In the genomic region with DNA sequence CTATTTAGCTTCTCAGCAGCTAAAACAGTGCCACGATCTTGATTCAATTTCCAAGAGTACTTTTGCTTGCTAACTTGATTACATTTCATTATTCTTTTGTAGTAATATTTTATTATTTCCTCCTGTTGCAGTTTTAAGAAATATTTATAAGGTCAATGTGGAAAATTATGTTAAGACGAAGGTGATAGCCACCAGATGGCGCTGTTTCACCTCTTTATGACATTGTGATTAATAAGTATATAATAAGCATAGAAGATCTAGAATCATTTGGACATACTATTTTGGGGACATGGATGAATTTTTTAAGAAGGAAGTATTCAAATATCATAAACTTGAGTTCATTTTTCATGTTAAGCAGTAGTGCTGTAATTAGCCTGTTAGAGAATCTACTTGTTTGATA, we compare ENCODE assay signal across 9 mouse cellular contexts.
A peak's percentile ranks its signal among the peaks of the same experiment; 100 is the strongest.
DNase-seq lines count a peak whose midpoint lies in the region; ATAC-seq lines count a peak whose summit lies in the region.
"Had no signal": no experiment of that assay in that cellular context is flagged by ENCODE, and none has a peak within 500 bp of the region (broad histone marks: within the 10 kb centered on the region; RNA-seq: fewer than 3 reads in every experiment).

No protein-coding gene starts in this region.

- H3K36me3 ChIP-seq in hindbrain, embryonic 11.5 days (ENCODE audit: control insufficient read depth, insufficient read depth, low read length) = no peaks in the 10 kb centered on the region
- no peaks in the 10 kb centered on the region for H3K36me3 ChIP-seq in hindbrain, embryonic 13.5 days
- H3K36me3 ChIP-seq in midbrain, embryonic 10.5 days = peaks cover 4% of the 10 kb centered on the region; the same call in 1 of the 2 replicates
- H3K36me3 ChIP-seq: embryonic facial prominence, embryonic 12.5 days had no signal

- no peaks in the 10 kb centered on the region for H3K9me3 ChIP-seq in hindbrain, embryonic 11.5 days (ENCODE audit: control insufficient read depth, low read length)
- H3K9me3 ChIP-seq in hindbrain, embryonic 13.5 days = no peaks in the 10 kb centered on the region
- no peaks in the 10 kb centered on the region for H3K9me3 ChIP-seq in midbrain, embryonic 10.5 days (replicated peaks)
- H3K9me3 ChIP-seq: embryonic facial prominence, embryonic 12.5 days had no signal

- peak; percentile 76 for DNase-seq in hindbrain, embryonic 11.5 days (ENCODE audit: low spot score)
- DNase-seq in testis, postnatal 10 days (ENCODE audit: low spot score) = peak; percentile 70
- no peak for DNase-seq in testis, postnatal 14 days (ENCODE audit: low spot score)
- DNase-seq in brain, adult 2 months (ENCODE audit: low read depth, low spot score) = peak; percentile 87
- DNase-seq in gastrocnemius, postnatal 14 days = peak; percentile 27
- peak; percentile 58 for DNase-seq in retina, postnatal 7 days (ENCODE audit: low read depth, low spot score)
- no peak for DNase-seq in midbrain, embryonic 10.5 days (ENCODE audit: low spot score)

- ATAC-seq in hindbrain, embryonic 11.5 days (ENCODE audit: low FRiP score) = no peak
- ATAC-seq in hindbrain, embryonic 13.5 days (ENCODE audit: low FRiP score) = no peak

- no peak overlapping the region for H3K9ac ChIP-seq in hindbrain, embryonic 11.5 days (ENCODE audit: low read depth, low read length)
- no peak overlapping the region for H3K9ac ChIP-seq in hindbrain, embryonic 13.5 days
- H3K9ac ChIP-seq: embryonic facial prominence, embryonic 12.5 days had no signal

- H3K4me3 ChIP-seq in hindbrain, embryonic 11.5 days (ENCODE audit: low read depth, low read length) = no peak overlapping the region
- no peak overlapping the region for H3K4me3 ChIP-seq in hindbrain, embryonic 13.5 days
- H3K4me3 ChIP-seq in midbrain, embryonic 10.5 days = no peak overlapping the region
- H3K4me3 ChIP-seq: embryonic facial prominence, embryonic 12.5 days had no signal

- H3K27me3 ChIP-seq in hindbrain, embryonic 11.5 days (ENCODE audit: control insufficient read depth, insufficient read depth, low read length) = no peaks in the 10 kb centered on the region
- H3K27me3 ChIP-seq in hindbrain, embryonic 13.5 days = no peaks in the 10 kb centered on the region
- H3K27me3 ChIP-seq in midbrain, embryonic 10.5 days (ENCODE audit: low read depth, poor library complexity, severe bottlenecking) = no peaks in the 10 kb centered on the region
- H3K27me3 ChIP-seq: embryonic facial prominence, embryonic 12.5 days had no signal

- intact Hi-C loops in gastrocnemius, postnatal 14 days (cut with DNase I; ENCODE audit: low total_unique reads) = no loop called here

- H3K27ac ChIP-seq in hindbrain, embryonic 11.5 days (ENCODE audit: low read depth, low read length) = no peak overlapping the region
- no peak overlapping the region for H3K27ac ChIP-seq in hindbrain, embryonic 13.5 days
- H3K27ac ChIP-seq in midbrain, embryonic 10.5 days (replicated peaks) = no peak overlapping the region
- H3K27ac ChIP-seq: embryonic facial prominence, embryonic 12.5 days had no signal

- WGBS in hindbrain, embryonic 11.5 days = 59% methylated on average over 3 of the region's 3 CpGs
- 46% methylated on average over 3 of the region's 3 CpGs for WGBS in hindbrain, embryonic 13.5 days
- 52% methylated on average over 3 of the region's 3 CpGs for WGBS in midbrain, embryonic 10.5 days

- H3K4me2 ChIP-seq in hindbrain, embryonic 11.5 days (replicated peaks; ENCODE audit: low read depth, low read length) = no peak overlapping the region
- H3K4me2 ChIP-seq in hindbrain, embryonic 13.5 days = no peak overlapping the region
- H3K4me2 ChIP-seq: embryonic facial prominence, embryonic 12.5 days had no signal

- no peaks in the 10 kb centered on the region for H3K4me1 ChIP-seq in hindbrain, embryonic 11.5 days (replicated peaks; ENCODE audit: control insufficient read depth, insufficient read depth, low read length)
- H3K4me1 ChIP-seq in hindbrain, embryonic 13.5 days (replicated peaks) = no peaks in the 10 kb centered on the region
- no peaks in the 10 kb centered on the region for H3K4me1 ChIP-seq in midbrain, embryonic 10.5 days
- H3K4me1 ChIP-seq: embryonic facial prominence, embryonic 12.5 days had no signal

Comparison
In these comparisons a context has a peak if more than half of its experiments do, and no peak if none do; other contexts are left out.
1. DNase-seq: peak in hindbrain, embryonic 11.5 days (single experiment), testis, postnatal 10 days (single experiment), brain, adult 2 months (single experiment), gastrocnemius, postnatal 14 days (single experiment) and retina, postnatal 7 days (single experiment); none in testis, postnatal 14 days (single experiment) and midbrain, embryonic 10.5 days (single experiment).